Mouse (Mus musculus) embryo, embryonic 10 days (tissue): Measurements from ENCODE around the gene Fchsd2.
A peak's percentile ranks its signal among the peaks of the same experiment; 100 is the strongest.

ENCODE experiments used
- DNase-seq: peaks from one replicate; pipeline ENCODE4 v3.0.0-alpha.2; 2015; ENCODE audit warnings: low spot score

The Fchsd2 gene

GRCm38 (mm10) chr7:101072123-101072740 is 20.4 kb upstream of the Fchsd2 start:
- no peak for DNase-seq

- no peak for DNase-seq
Measured at GRCm38 (mm10) chr7:101074170-101074767, 18.4 kb upstream of the Fchsd2 start.

GRCm38 (mm10) chr7:101083562-101084166 is 9.0 kb upstream of the Fchsd2 start:
- no peak for DNase-seq

- no peak for DNase-seq
Measured at GRCm38 (mm10) chr7:101084816-101085456, 7.7 kb upstream of the Fchsd2 start.

- no peak for DNase-seq
Measured at GRCm38 (mm10) chr7:101085779-101086178, 6.9 kb upstream of the Fchsd2 start.

- no peak for DNase-seq
Measured at GRCm38 (mm10) chr7:101088687-101089086, 4.0 kb upstream of the Fchsd2 start.

- no peak for DNase-seq
Measured at GRCm38 (mm10) chr7:101089242-101089641, 3.4 kb upstream of the Fchsd2 start.

GRCm38 (mm10) chr7:101093231-101093630 is 568 bp downstream of the Fchsd2 start:
- DNase-seq: no peak

- no peak for DNase-seq
Measured at GRCm38 (mm10) chr7:101094746-101095145, 2.1 kb downstream of the Fchsd2 start.

GRCm38 (mm10) chr7:101095560-101095959 is 2.9 kb downstream of the Fchsd2 start:
- DNase-seq: no peak

- DNase-seq: no peak
Measured at GRCm38 (mm10) chr7:101096576-101096975, 3.9 kb downstream of the Fchsd2 start.

GRCm38 (mm10) chr7:101097084-101097483 is 4.4 kb downstream of the Fchsd2 start:
- DNase-seq: no peak

GRCm38 (mm10) chr7:101099981-101100380 is 7.3 kb downstream of the Fchsd2 start:
- DNase-seq: no peak

- no peak for DNase-seq
Measured at GRCm38 (mm10) chr7:101101156-101101691, 8.6 kb downstream of the Fchsd2 start.

- peak; percentile 13 for DNase-seq
Measured at GRCm38 (mm10) chr7:101106666-101107065, 14.0 kb downstream of the Fchsd2 start.

- DNase-seq: peak; percentile 23
Measured at GRCm38 (mm10) chr7:101107073-101107810, 14.6 kb downstream of the Fchsd2 start.

GRCm38 (mm10) chr7:101107968-101108652 is 15.4 kb downstream of the Fchsd2 start:
- peak; percentile 96 for DNase-seq

GRCm38 (mm10) chr7:101108653-101109005 is 16.0 kb downstream of the Fchsd2 start:
- DNase-seq: peak; percentile 82

- DNase-seq: peak; percentile 56
Measured at GRCm38 (mm10) chr7:101109006-101109855, 16.6 kb downstream of the Fchsd2 start.

GRCm38 (mm10) chr7:101109856-101110350 is 17.2 kb downstream of the Fchsd2 start:
- peak; percentile 45 for DNase-seq
